Mouse (Mus musculus): Measurements from ENCODE around the gene Ppp1r3g.
"Not testable (repeated sequence)": the region's sequence is repeated elsewhere in the genome, so short reads cannot be mapped to it uniquely, and the experiment has no call there.

Gene Ppp1r3g

DNA sequence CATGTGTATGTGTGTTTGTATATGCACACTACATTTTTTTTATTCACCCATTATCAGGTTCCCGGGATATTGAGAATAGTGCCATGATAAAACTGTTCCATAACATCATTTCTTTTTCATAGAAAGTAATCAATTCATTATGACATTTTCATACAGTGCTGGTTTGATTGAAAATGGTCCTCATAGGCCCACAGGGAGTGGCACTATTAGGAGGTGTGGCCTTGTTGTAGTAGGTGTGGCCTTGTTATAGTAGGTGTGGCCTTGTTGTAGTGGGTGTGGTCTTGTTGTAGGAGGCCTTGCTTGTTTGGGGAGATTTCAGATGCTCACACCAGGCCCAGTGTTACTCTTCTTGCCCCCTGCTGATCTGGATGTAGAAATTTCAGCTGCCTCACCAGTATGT, at the start of gene Ppp1r3g:
TSS of gene Ppp1r3g (plus strand) at position 301 of the 400 bp plus-strand sequence.
- DNase-seq = no peak

- DNase-seq = no peak
Measured at GRCm38 (mm10) chr13:35911476-35911875, 47.2 kb upstream of the Ppp1r3g start.

- DNase-seq = peak; percentile 17 to 32
Measured at GRCm38 (mm10) chr13:35937991-35938390, 20.6 kb upstream of the Ppp1r3g start.

GRCm38 (mm10) chr13:35939871-35940665, 18.6 kb upstream of the Ppp1r3g start:
- no peak for DNase-seq

- no peak for DNase-seq
Measured at GRCm38 (mm10) chr13:35940934-35941333, 17.7 kb upstream of the Ppp1r3g start.

GRCm38 (mm10) chr13:35946659-35947353, 11.8 kb upstream of the Ppp1r3g start:
- DNase-seq = no peak

- peak; percentile 87 to 90 for DNase-seq
Measured at GRCm38 (mm10) chr13:35947354-35948000, 11.2 kb upstream of the Ppp1r3g start.

- DNase-seq = no peak
Measured at GRCm38 (mm10) chr13:35949814-35950455, 8.7 kb upstream of the Ppp1r3g start.

GRCm38 (mm10) chr13:35959391-35960067, 890 bp downstream of the Ppp1r3g start:
- DNase-seq = no peak

DNA sequence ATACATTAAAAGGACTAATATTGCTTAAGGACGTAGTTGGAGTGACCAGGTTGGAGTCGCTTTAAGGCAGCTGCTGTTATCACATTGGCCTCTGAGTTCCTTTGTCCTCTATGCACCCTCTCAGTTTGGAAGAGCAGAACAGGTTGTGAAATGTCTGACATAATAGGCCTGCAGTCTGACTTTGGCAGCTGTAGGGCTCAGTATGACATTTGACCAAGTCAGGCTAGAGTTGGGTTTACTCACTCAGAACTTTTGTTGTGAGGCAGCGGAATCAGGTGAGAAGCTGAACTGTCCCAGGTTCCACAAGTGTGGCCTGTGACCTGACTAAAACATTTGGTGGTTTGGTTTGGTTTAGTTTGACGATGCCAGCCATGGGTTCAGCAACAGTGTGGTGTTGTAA, 4.9 kb downstream of the Ppp1r3g start:
- DNase-seq = no peak

- peak in 1 of 2 experiments; percentile 9 for DNase-seq
Measured at GRCm38 (mm10) chr13:35967690-35968089, 9.1 kb downstream of the Ppp1r3g start.

- peak in 1 of 2 experiments; percentile 29 for DNase-seq
Measured at GRCm38 (mm10) chr13:35968131-35968718, 9.6 kb downstream of the Ppp1r3g start.

DNA sequence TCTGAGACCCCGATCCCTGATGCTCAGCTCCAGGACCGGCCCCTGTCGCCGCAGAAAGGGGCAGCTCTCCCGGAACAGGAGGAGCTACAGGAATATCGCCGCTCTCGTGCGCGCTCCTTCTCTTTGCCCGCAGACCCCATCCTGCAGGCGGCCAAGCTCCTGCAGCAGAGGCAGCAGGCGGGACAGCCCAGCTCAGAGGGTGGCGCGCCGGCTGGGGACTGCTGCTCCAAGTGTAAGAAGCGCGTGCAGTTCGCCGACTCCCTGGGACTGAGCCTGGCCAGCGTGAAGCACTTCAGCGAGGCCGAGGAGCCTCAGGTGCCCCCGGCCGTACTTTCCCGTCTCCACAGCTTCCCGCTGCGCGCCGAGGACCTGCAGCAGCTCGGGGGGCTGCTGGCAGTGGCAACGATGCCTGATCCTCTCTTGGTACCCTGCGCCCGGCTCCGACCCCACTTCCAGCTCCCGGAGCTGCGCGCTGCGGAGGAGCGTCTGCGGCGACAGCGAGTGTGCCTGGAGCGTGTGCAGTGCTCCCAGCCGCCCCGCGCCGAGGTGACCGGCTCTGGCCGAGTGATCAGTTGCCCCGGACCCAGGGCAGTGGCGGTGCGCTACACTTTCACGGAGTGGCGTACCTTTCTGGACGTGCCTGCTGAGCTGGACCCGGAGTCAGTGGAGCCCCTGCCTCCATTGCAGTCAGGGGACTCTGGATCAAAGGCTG, 10.2 kb downstream of the Ppp1r3g start:
- peak; percentile 41 to 51 for DNase-seq

DNA sequence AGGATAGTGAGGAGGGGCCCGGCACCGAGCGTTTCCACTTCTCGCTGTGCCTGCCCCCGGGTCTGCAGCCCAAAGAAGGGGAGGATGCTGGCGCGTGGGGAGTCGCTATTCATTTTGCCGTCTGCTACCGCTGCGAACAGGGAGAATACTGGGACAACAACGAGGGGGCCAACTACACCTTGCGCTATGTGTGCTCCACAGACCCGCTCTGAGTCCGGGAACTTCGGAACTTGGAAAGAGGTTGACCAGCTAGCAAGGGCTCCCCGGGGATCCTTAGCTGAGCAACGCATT, 10.7 kb downstream of the Ppp1r3g start:
- DNase-seq = peak; percentile 19 to 20

DNA sequence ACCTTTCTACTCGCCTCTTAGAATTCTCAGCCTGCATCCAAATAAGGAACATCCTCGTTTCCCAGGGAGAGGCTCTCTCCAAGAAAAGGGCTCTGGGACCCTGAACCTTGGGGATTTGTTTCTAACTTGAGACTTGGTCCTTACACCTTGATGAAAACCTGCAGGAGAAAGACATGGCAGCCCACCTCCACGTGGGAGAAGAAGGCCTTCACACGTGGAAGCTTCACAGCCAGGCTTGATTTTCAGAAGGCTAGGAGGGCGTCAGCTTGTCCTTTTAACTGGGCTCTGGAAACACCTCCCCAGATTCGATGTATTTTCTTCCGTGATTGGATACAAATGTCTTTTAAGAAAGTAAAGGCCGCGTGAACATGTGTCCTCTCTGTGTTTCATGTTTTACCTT, 11.2 kb downstream of the Ppp1r3g start:
- DNase-seq = no peak

- DNase-seq = peak in 1 of 2 experiments; percentile 10
Measured at GRCm38 (mm10) chr13:35976912-35977311, 18.3 kb downstream of the Ppp1r3g start.

DNA sequence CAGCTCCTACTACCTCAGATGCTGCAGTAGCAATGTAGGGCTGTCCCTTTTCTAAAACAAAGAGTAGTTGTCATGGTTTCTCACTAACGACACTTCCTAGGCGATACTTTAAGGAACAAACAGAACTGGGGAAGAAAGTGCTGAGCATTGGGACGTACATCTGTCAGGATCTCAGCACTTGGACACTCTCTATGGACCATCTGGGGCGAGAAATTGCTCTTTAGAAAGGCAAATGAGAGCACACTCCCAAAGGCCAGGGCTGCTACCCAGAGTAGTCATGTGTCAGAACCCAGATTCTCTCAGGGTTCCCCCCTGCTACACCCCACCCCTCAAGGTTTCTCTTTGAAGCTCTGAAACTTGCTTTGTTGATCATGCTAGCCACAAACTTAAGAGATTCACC, 21.8 kb downstream of the Ppp1r3g start:
- DNase-seq = no peak

GRCm38 (mm10) chr13:35982985-35983384, 24.3 kb downstream of the Ppp1r3g start:
- no peak for DNase-seq

GRCm38 (mm10) chr13:35989329-35989728, 30.7 kb downstream of the Ppp1r3g start:
- DNase-seq = peak in 1 of 2 experiments; percentile 12

GRCm38 (mm10) chr13:35991185-35991584, 32.5 kb downstream of the Ppp1r3g start:
- DNase-seq = not testable (repeated sequence)

DNA sequence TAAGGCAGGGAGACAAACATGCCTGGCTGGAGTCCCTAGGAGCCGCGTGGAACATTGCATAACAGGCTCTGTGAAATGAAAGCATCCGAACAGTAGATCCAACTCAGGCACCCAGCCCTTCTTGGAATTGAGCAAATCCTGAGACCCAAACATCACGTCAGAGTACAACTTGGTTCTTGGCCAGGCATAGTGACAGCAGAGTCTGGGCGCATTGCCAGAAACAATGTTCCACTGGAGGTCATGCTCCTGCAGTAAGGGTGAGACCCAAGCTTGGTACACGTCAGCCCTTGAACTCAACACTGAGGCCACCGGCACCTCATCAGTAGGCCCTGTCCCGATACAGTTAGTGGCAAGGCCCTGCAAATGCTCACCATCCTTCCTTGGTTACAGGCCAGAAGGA, 35.4 kb downstream of the Ppp1r3g start:
- DNase-seq = peak; percentile 61 to 64

DNA sequence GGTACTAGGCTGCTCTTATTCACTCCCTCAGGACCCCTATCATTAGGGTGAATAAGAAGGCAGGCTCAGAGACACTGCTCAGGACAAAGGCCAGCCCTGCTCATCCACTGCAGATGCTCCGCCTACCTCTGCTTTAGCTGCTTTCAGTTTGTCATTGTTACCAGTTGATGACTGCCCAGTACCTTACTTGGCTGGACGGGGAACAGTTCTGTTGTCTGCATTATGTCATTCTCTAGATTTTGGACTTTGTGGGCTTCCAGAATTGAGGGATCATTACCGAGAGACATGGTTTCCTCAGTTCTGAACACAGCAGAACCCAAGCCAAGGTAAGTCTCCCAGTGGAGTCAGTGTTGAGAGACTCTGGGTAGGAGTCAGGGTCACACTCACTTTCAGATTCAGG, 36.6 kb downstream of the Ppp1r3g start:
- no peak for DNase-seq

Measured in cerebellum, postnatal 10 days (tissue).